Comparison of ENCODE assay signal across 8 mouse cellular contexts in the genomic region with DNA sequence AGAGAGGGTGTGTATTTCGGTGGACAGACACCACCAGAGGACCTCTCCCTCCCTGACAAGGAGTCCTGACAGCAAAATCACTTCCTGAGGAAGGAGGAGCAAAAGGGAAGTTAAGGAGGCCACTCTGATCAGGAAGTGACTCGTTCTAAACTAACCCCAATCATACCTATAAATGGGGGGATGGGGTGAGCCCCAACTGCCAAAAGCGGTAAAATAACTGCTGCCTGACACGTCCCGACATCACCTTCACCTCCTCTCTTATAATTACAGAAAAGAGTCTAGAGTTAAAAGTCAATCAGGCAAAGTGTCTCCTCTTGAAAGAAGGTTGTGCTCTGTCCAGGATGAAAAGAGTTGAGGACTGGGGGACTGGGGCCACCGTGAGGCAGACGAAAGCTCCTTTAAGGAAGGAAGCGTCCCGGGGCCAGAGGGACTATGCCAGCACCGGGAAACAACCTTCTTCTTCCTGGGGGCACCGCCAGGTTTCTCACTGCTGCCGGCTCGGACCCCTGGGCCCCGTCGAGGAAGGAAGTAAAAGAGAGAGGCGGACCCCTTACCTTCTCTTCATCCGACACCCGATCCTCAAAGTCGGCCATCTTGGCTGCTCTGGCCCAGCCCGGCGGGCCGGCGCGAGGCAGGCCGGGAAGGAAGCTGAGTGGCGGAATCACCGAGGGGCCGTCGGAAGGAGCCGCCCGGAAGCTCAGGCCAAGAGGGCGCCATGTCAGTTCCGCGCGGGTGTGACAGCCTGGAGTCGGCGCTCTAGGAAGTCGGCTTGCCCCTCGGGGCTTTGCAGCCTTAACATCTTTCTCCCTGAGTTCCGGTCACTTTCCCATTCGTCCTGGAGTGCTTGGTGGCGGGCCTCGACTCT. TPM values are rescaled to one million over a fixed set of nuclear protein-coding genes. Genes with fewer than 3 reads are reported as not detected.
DNase-seq lines count a peak whose midpoint lies in the region; ATAC-seq and TF ChIP-seq lines count a peak whose summit lies in the region.

A gene (plus strand): TSS at position 220 of the 865 bp plus-strand sequence.
A gene (minus strand): TSS at position 720 of the 865 bp plus-strand sequence.

- peaks cover 10% of the 10 kb centered on the region for H3K36me3 ChIP-seq in C2C12 (ENCODE audit: control insufficient read depth, insufficient read depth)
- H3K36me3 ChIP-seq in heart, embryonic 11.5 days (ENCODE audit: control insufficient read depth, insufficient read depth, low read length): no peaks in the 10 kb centered on the region; the same call in 1 of the 2 replicates
- H3K36me3 ChIP-seq in kidney, embryonic 16.5 days (ENCODE audit: insufficient read depth, low read length): no peaks in the 10 kb centered on the region
- peaks cover 4% of the 10 kb centered on the region for H3K36me3 ChIP-seq in liver, adult 2 months (ENCODE audit: control insufficient read depth, insufficient read depth, low read length)
- peaks cover 3% of the 10 kb centered on the region for H3K36me3 ChIP-seq in myocyte (ENCODE audit: control insufficient read depth, insufficient read depth)
- no peaks in the 10 kb centered on the region for H3K36me3 ChIP-seq in stomach, embryonic 16.5 days (ENCODE audit: control insufficient read depth, insufficient read depth, low read length)

- peak within 1 kb of the TSS; percentile 84 for H3K4me2 ChIP-seq in heart, embryonic 11.5 days
- H3K4me2 ChIP-seq in kidney, embryonic 16.5 days (replicated peaks; ENCODE audit: low read depth, low read length): peak within 1 kb of the TSS; percentile 60
- peak within 1 kb of the TSS; percentile 95 for H3K4me2 ChIP-seq in myocyte (ENCODE audit: low read depth)
- peak within 1 kb of the TSS; percentile 93 for H3K4me2 ChIP-seq in stomach, embryonic 16.5 days (ENCODE audit: low read depth, low read length)

- no peaks in the 10 kb centered on the region for H3K27me3 ChIP-seq in C2C12 (ENCODE audit: control insufficient read depth, insufficient read depth, insufficient read length)
- no peaks in the 10 kb centered on the region for H3K27me3 ChIP-seq in heart, embryonic 11.5 days (ENCODE audit: control insufficient read depth, insufficient read depth, low read length)
- no peaks in the 10 kb centered on the region for H3K27me3 ChIP-seq in kidney, embryonic 16.5 days (ENCODE audit: insufficient read depth, low read length)
- H3K27me3 ChIP-seq in liver, adult 2 months (ENCODE audit: control insufficient read depth, insufficient read depth, low read length): no peaks in the 10 kb centered on the region
- H3K27me3 ChIP-seq in myocyte (ENCODE audit: control insufficient read depth, insufficient read depth, insufficient read length): no peaks in the 10 kb centered on the region
- H3K27me3 ChIP-seq in stomach, embryonic 16.5 days (ENCODE audit: control insufficient read depth, insufficient read depth, low read length): no peaks in the 10 kb centered on the region

- no peaks in the 10 kb centered on the region for H3K9me3 ChIP-seq in heart, embryonic 11.5 days (replicated peaks; ENCODE audit: control insufficient read depth, low read length)
- no peaks in the 10 kb centered on the region for H3K9me3 ChIP-seq in kidney, embryonic 16.5 days (ENCODE audit: low read length)
- no peaks in the 10 kb centered on the region for H3K9me3 ChIP-seq in stomach, embryonic 16.5 days (replicated peaks; ENCODE audit: control insufficient read depth, low read length)

- under 1% methylated on average over 43 of the region's 43 CpGs for WGBS in heart, embryonic 11.5 days (ENCODE audit: insufficient replicate concordance)
- under 1% methylated on average over 42 of the region's 43 CpGs for WGBS in kidney, embryonic 16.5 days
- WGBS in liver, adult 2 months: under 1% methylated on average over 43 of the region's 43 CpGs
- WGBS in stomach, embryonic 16.5 days: 0% methylated on average over 43 of the region's 43 CpGs

- H3ac ChIP-seq in C2C12 (ENCODE audit: control insufficient read depth, insufficient read length, low read depth) (peak within 1 kb of the TSS; percentile 99), myocyte (ENCODE audit: control insufficient read depth, insufficient read length) (peak within 1 kb of the TSS; percentile 48)

- H3K79me2 ChIP-seq in C2C12 (ENCODE audit: control insufficient read depth, insufficient read depth) (peaks cover 83% of the 10 kb centered on the region), myocyte (ENCODE audit: control insufficient read depth, insufficient read depth) (peaks cover 69% of the 10 kb centered on the region)
- H3K79me2 ChIP-seq in liver, adult 2 months (ENCODE audit: control insufficient read depth, insufficient read depth, low read length): peaks cover 15% of the 10 kb centered on the region; the same call in 1 of the 2 replicates

- peak; percentile 83 for TF ChIP-seq POLR2A in liver, adult 2 months (IDR thresholded peaks at IDR 0.05; ENCODE audit: extremely low read depth, insufficient read depth, low read length)
- TF ChIP-seq POLR2A in myocyte (IDR thresholded peaks at IDR 0.05; ENCODE audit: insufficient read length, low read depth): peak; percentile 73

- peak; percentile 89 for ATAC-seq in erythroblast, adult 5-6 weeks (replicated peaks; ENCODE audit: low FRiP score, poor library complexity, severe bottlenecking)
- peak; percentile 92 for ATAC-seq in heart, embryonic 11.5 days (replicated peaks; ENCODE audit: insufficient number of reproducible peaks, low FRiP score, low TSS enrichment)
- ATAC-seq in kidney, embryonic 16.5 days (ENCODE audit: low FRiP score, low TSS enrichment): peak; percentile 98
- peak; percentile 93 for ATAC-seq in stomach, embryonic 16.5 days (ENCODE audit: insufficient read depth, low FRiP score)

- H3K4me1 ChIP-seq in heart, embryonic 11.5 days (ENCODE audit: control insufficient read depth, insufficient read depth, low read length): peaks cover 23% of the 10 kb centered on the region
- H3K4me1 ChIP-seq in kidney, embryonic 16.5 days (ENCODE audit: insufficient read depth, low read length): peaks cover 30% of the 10 kb centered on the region
- peaks cover 5% of the 10 kb centered on the region; the same call in 1 of the 2 replicates for H3K4me1 ChIP-seq in liver, adult 2 months (ENCODE audit: control insufficient read depth, insufficient read depth, low read length)
- peaks cover 13% of the 10 kb centered on the region for H3K4me1 ChIP-seq in stomach, embryonic 16.5 days (ENCODE audit: control insufficient read depth, insufficient read depth, low read length)

- TF ChIP-seq CTCF in C2C12 (IDR thresholded peaks at IDR 0.05; ENCODE audit: control insufficient read depth, insufficient read depth, insufficient read length): no peak
- peak; percentile 5; the same call in 1 of the 2 replicates for TF ChIP-seq CTCF in liver, adult 2 months (IDR thresholded peaks at IDR 0.05; ENCODE audit: low read depth, low read length)

- H3K4me3 ChIP-seq in C2C12 (ENCODE audit: insufficient read depth, poor library complexity, severe bottlenecking) (peak within 1 kb of the TSS; percentile 91), myocyte (peak within 1 kb of the TSS; percentile 100)
- peak within 1 kb of the TSS; percentile 97 for H3K4me3 ChIP-seq in heart, embryonic 11.5 days (ENCODE audit: low read depth, low read length)
- peak within 1 kb of the TSS; percentile 99 for H3K4me3 ChIP-seq in kidney, embryonic 16.5 days (ENCODE audit: low read length)
- H3K4me3 ChIP-seq in liver, adult 2 months (ENCODE audit: insufficient read depth, low read depth, low read length): peak within 1 kb of the TSS; percentile 84
- peak within 1 kb of the TSS; percentile 99 for H3K4me3 ChIP-seq in stomach, embryonic 16.5 days (replicated peaks; ENCODE audit: low read length)

- H3K9ac ChIP-seq in heart, embryonic 11.5 days (ENCODE audit: low read depth, low read length): peak within 1 kb of the TSS; percentile 99
- H3K9ac ChIP-seq in kidney, embryonic 16.5 days (replicated peaks; ENCODE audit: low read length): peak within 1 kb of the TSS; percentile 98
- H3K9ac ChIP-seq in liver, adult 2 months (ENCODE audit: low read depth, low read length): peak within 1 kb of the TSS; percentile 87
- peak within 1 kb of the TSS; percentile 98 for H3K9ac ChIP-seq in stomach, embryonic 16.5 days (ENCODE audit: low read length)

- peaks cover 66% of the 10 kb centered on the region for H3K79me3 ChIP-seq in C2C12 (ENCODE audit: low read depth)

- H3K27ac ChIP-seq in heart, embryonic 11.5 days (ENCODE audit: low read depth, low read length): peak within 1 kb of the TSS; percentile 98
- peak within 1 kb of the TSS; percentile 99 for H3K27ac ChIP-seq in kidney, embryonic 16.5 days (ENCODE audit: low read length)
- peak within 1 kb of the TSS; percentile 88 for H3K27ac ChIP-seq in liver, adult 2 months (replicated peaks; ENCODE audit: insufficient read depth, low read depth, low read length)
- H3K27ac ChIP-seq in stomach, embryonic 16.5 days (ENCODE audit: low read length): peak within 1 kb of the TSS; percentile 98

- peak; percentile 96 for DNase-seq in brain, adult 2 months (ENCODE audit: low read depth, low spot score)
- DNase-seq in liver, adult 2 months (ENCODE audit: extremely low read depth, low read depth, low spot score): peak; percentile 77

TF ChIP-seq in C2C12, 6 proteins besides CTCF, POLR2A, EP300 and RAD21 (continues in another document):
- no peak for TF ChIP-seq FOSL1 (IDR thresholded peaks at IDR 0.05; ENCODE audit: insufficient read depth, low read length, poor library complexity, severe bottlenecking)

TF ChIP-seq in myocyte, 11 proteins besides CTCF, POLR2A, EP300 and RAD21 (continues in another document):
- TF ChIP-seq USF1 (IDR thresholded peaks at IDR 0.05; ENCODE audit: low read depth): no peak

RNA-seq across cellular contexts. Expression of the first gene that starts in this region (rescaled TPM):
- polyA plus RNA-seq in C2C12 (2012; fragmentation: generic; extraction: Trizol): 9.8 TPM
- 6.1 and 21.1 TPM in 2 replicates for total RNA-seq in erythroblast, adult 5-6 weeks (2015; ENCODE audit: low replicate concordance)
- 7.2 and 16.6 TPM in 2 replicates for total RNA-seq in erythroblast, adult 5-6 weeks (2017; ENCODE audit: low replicate concordance)
- 24.2 and 29.4 TPM in 2 replicates for polyA plus RNA-seq in heart, embryonic 11.5 days (2014; fragmentation: Nextera tagmentation; extraction: Ambion mirVana)
- 36.0 and 39.9 TPM in 2 replicates for polyA plus RNA-seq in kidney, embryonic 16.5 days (2015; fragmentation: Nextera tagmentation; extraction: Ambion mirVana)
- 30.5 and 39.8 TPM in 2 replicates for total RNA-seq in liver, adult 2 months (2014; rRNA removed)
- 5.4 and 7.5 TPM in 2 replicates for polyA plus RNA-seq in liver, adult 2 months (2012; rRNA removed)
- polyA plus RNA-seq in myocyte (2012; fragmentation: generic; extraction: Trizol): 13.2 TPM
- polyA plus RNA-seq in stomach, embryonic 16.5 days (2015; fragmentation: Nextera tagmentation; extraction: Ambion mirVana): 37.3 and 42.3 TPM in 2 replicates

RNA-seq across cellular contexts. Expression of the second gene that starts in this region (rescaled TPM):
- 27.9 TPM for polyA plus RNA-seq in C2C12 (2012; fragmentation: generic; extraction: Trizol)
- total RNA-seq in erythroblast, adult 5-6 weeks (2015; ENCODE audit: low replicate concordance): 110 and 115 TPM in 2 replicates
- 101 and 104 TPM in 2 replicates for total RNA-seq in erythroblast, adult 5-6 weeks (2017; ENCODE audit: low replicate concordance)
- 183 and 215 TPM in 2 replicates for polyA plus RNA-seq in heart, embryonic 11.5 days (2014; fragmentation: Nextera tagmentation; extraction: Ambion mirVana)
- 194 and 209 TPM in 2 replicates for polyA plus RNA-seq in kidney, embryonic 16.5 days (2015; fragmentation: Nextera tagmentation; extraction: Ambion mirVana)
- total RNA-seq in liver, adult 2 months (2014; rRNA removed): 29.1 and 30.1 TPM in 2 replicates
- polyA plus RNA-seq in liver, adult 2 months (2012; rRNA removed): 8.1 and 8.4 TPM in 2 replicates
- 22.6 TPM for polyA plus RNA-seq in myocyte (2012; fragmentation: generic; extraction: Trizol)
- 195 and 201 TPM in 2 replicates for polyA plus RNA-seq in stomach, embryonic 16.5 days (2015; fragmentation: Nextera tagmentation; extraction: Ambion mirVana)

Comparison
In these comparisons a context has a peak if more than half of its experiments do, and no peak if none do; other contexts are left out.
1. Peak in every context shown above with its lines: DNase-seq, ATAC-seq, H3K4me3 ChIP-seq and H3K27ac ChIP-seq.